Mouse (Mus musculus): Measurements from ENCODE around the gene Rabl6.

DNA sequence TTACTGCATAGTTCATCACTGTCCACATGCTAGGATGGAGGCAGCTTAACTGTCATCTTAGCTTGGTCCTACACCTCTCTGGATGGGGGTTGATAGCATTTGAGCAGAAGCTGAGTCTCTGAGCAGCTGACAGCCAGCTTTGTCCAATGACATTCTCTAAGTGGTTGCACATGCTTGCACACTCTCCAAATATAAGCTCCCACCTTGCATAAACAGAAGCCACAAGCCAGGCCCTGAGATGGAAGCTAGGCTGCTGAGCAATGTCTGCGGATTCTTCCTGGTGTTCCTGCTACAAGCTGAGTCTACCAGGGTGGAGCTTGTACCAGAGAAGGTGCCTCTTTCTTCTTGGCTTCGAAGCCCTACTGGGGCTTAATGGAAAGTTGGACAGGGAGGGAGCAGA is 44.6 kb upstream of the Rabl6 start, which contains the start of gene Lcn8:
- TF ChIP-seq CTCF (IDR thresholded peaks at IDR 0.05; ENCODE audit: low read depth) (no peak), EP300 (IDR thresholded peaks at IDR 0.05; ENCODE audit: low read depth) (no peak)

Measured in heart, postnatal 0 days (tissue).